Mouse (Mus musculus) neural tube, embryonic 14.5 days (tissue): ENCODE results near the gene Igfbp1. TPM values are rescaled to one million over a fixed set of nuclear protein-coding genes. Genes with fewer than 3 reads are reported as not detected.
"Not testable (repeated sequence)": the region's sequence is repeated elsewhere in the genome, so short reads cannot be mapped to it uniquely, and the experiment has no call there.

Experiments used
- ATAC-seq: fragments of 200-750 bp; cut with Nextera tagmentation; 2 replicates; pipeline ENCODE4 v1.8.0; 2017; ENCODE audit warnings: low read depth, mild to moderate bottlenecking, moderate TSS enrichment, moderate library complexity
- H3K27ac ChIP-seq: fragments of 300-500 bp; sonication (generic); 2 replicates; pipeline ENCODE4 v1.5.1; 2014; ENCODE audit warnings: low read depth, mild to moderate bottlenecking, control low read depth, low read length, moderate library complexity, mixed read lengths
- H3K27me3 ChIP-seq: fragments of 300-500 bp; sonication (generic); 2 replicates; pipeline ENCODE4 v1.6.1; 2014; ENCODE audit warnings: low read length; ENCODE audit not compliant: control insufficient read depth, insufficient read depth
- H3K36me3 ChIP-seq: fragments of 300-500 bp; sonication (generic); 2 replicates; pipeline ENCODE4 v1.6.1; 2014; ENCODE audit warnings: low read length, mixed read lengths; ENCODE audit not compliant: control insufficient read depth, insufficient read depth
- H3K4me1 ChIP-seq: fragments of 300-500 bp; sonication (generic); 2 replicates; pipeline ENCODE4 v1.6.1; 2014; ENCODE audit warnings: low read length; ENCODE audit not compliant: control insufficient read depth, insufficient read depth
- H3K4me2 ChIP-seq: fragments of 300-500 bp; sonication (generic); 2 replicates; pipeline ENCODE4 v1.6.1; 2014; ENCODE audit warnings: mild to moderate bottlenecking, low read depth, low read length, control low read depth
- H3K4me3 ChIP-seq: fragments of 300-500 bp; sonication (generic); 2 replicates; pipeline ENCODE4 v1.5.1; 2014; ENCODE audit warnings: low read depth, low read length, control low read depth, mixed read lengths
- H3K9ac ChIP-seq: fragments of 300-500 bp; sonication (generic); replicated peaks from 2 replicates; pipeline ENCODE4 v1.6.1; 2014; ENCODE audit warnings: low read depth, mild to moderate bottlenecking, control low read depth, low read length, mixed read lengths
- H3K9me3 ChIP-seq: fragments of 300-500 bp; sonication (generic); 2 replicates; pipeline ENCODE4 v1.6.1; 2016; ENCODE audit warnings: low read length; ENCODE audit not compliant: control insufficient read depth
- WGBS: fragments of 180-500 bp; shearing (Covaris S2); extraction: QIAGEN DNeasy Blood & Tissue Kit; methylation state at CpG from one replicate; pipeline ENCODE4 v1.1.7; 2014; 5-methylcytosine and 5-hydroxymethylcytosine counted together
- polyA plus RNA-seq: library from polyadenylated mRNA; unstranded; fragments of >200 nt; fragmentation: Nextera tagmentation; extraction: Ambion mirVana; gene quantifications from 2 replicates; pipeline ENCODE4 v1.2.1, GENCODE M21; 2014

Igfbp1 gene
- polyA plus RNA-seq, 1 experiment from 2014 or later, result not detected

DNA sequence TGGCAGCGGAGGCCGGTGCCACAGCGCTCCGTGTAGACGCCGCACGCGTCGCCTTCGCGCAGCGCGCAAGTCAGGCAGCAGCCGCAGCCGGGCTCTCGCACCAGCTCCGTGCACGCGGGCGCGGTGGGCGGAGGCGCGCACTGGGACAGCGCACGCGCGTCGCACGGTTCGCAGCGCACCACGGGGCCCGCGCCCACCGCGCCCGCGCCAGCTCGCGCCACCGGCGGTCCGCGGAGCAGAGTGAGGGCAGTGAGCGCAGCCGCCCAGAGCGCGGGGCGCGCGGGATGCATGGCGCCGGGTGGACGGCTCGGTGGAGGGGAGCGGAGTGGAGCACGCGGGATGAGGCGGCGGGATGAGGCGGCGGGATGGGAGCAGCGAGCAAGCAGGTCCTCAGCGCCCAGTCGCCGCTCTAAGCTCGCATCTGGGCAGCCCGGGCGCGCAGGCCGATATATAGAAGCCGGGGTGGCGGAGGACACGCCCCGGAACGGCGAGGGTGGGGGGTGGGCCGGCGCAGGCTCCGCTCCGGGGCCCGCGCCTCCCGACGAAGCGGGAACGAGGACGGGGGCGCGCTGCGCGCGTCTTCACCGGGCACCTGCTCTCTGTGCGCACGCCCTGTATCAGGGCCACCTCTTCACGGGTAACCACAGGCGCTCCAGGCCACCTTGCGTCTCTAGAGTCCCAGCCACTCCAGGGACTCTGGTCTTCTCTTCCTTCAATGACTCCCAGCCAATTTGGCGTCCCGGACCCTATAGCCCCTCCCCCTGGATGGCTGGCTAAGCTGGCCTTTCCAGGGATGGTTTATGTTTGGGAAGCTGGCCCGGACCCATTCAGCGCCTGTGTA is 16.1 kb downstream of the Igfbp1 start, which contains the start of gene Igfbp3:
TSS of gene Igfbp3 (minus strand) at position 423 of the 841 bp plus-strand sequence.
- under 1% methylated on average over 67 of the region's 104 CpGs for WGBS
- peak within 1 kb of the TSS; percentile 54 for H3K4me3 ChIP-seq
- no peaks in the 10 kb centered on the region for H3K36me3 ChIP-seq
- H3K27ac ChIP-seq, result peak within 1 kb of the TSS; percentile 76
- H3K27me3 ChIP-seq, result peaks cover 5% of the 10 kb centered on the region; the same call in 1 of the 2 replicates
- peak within 1 kb of the TSS; percentile 95 for H3K4me2 ChIP-seq
- peak within 1 kb of the TSS; percentile 72 for H3K9ac ChIP-seq
- peaks cover 21% of the 10 kb centered on the region; the same call in 1 of the 2 replicates for H3K4me1 ChIP-seq
- no peaks in the 10 kb centered on the region for H3K9me3 ChIP-seq
- peak; percentile 91 for ATAC-seq

DNA sequence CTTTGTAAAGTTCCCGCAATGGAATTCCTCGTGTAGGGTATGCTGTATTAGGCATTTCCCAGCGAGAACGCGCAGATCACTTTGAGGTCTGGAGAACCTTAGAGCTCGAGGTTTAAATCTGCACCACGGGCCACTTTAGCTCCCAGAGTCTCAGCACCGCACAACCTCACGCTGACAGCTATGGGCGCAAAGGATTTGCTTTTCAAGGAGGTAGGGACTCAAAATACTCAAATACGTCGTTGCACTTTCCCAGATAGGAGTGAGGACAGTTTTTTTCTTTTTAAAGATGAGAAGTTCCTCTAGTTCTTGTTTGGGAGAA is 16.7 kb downstream of the Igfbp1 start:
- peak overlapping the region; percentile 72 for H3K9ac ChIP-seq
- 1% methylated on average over 12 of the region's 12 CpGs for WGBS
- ATAC-seq, result no peak
- no peaks in the 10 kb centered on the region for H3K36me3 ChIP-seq
- H3K9me3 ChIP-seq, result no peaks in the 10 kb centered on the region
- H3K27ac ChIP-seq, result no peak overlapping the region
- H3K4me3 ChIP-seq, result peak overlapping the region; percentile 54
- H3K27me3 ChIP-seq, result peaks cover 5% of the 10 kb centered on the region; the same call in 1 of the 2 replicates
- H3K4me2 ChIP-seq, result peak overlapping the region; percentile 95
- peaks cover 21% of the 10 kb centered on the region; the same call in 1 of the 2 replicates for H3K4me1 ChIP-seq

DNA sequence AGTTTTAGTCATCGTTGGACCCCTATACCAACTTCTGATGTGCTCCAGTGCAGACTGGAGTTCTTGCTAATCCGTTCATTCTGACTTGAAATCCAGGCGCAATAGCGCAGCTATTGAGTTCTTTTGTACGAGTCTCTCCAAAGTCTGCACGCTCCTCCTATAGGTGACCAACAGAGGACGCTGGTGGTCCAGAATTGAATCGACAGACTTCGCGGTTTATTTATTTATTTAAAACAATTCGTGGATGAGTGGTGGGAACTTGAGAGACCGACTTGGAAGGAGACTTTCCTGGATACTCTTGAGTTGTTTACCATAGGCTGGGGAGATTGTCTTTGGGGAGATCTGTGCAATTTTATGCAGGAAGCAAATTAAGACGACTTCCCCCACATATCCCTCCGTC is 17.2 kb downstream of the Igfbp1 start:
- no peak for ATAC-seq
- no peak overlapping the region for H3K9ac ChIP-seq

DNA sequence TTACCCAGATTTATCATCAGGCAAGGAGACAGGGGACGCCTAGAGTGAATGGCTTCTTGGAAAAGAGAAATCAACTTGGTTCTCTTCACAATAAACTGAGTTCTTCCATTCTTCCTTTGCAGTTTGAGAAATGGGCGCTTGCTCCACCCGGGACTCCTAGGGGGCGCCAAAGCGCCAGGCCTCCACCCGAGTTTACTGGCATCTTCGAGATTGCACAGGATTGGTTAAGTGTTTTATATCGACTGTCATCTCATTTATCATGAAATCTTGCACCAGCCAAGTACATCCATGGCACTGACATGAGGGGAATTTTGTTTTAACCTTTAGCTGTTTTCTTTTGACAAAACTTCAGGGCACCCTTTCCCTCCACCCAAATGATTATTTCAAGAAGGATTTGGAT is 18.1 kb downstream of the Igfbp1 start:
- no peak overlapping the region for H3K4me3 ChIP-seq
- no peak overlapping the region for H3K4me2 ChIP-seq
- WGBS, result 11% methylated on average over 8 of the region's 8 CpGs
- H3K27ac ChIP-seq, result no peak overlapping the region
- peaks cover 20% of the 10 kb centered on the region; the same call in 1 of the 2 replicates for H3K4me1 ChIP-seq
- H3K9me3 ChIP-seq, result no peaks in the 10 kb centered on the region
- peaks cover 5% of the 10 kb centered on the region; the same call in 1 of the 2 replicates for H3K27me3 ChIP-seq
- no peak for ATAC-seq
- H3K36me3 ChIP-seq, result no peaks in the 10 kb centered on the region
- no peak overlapping the region for H3K9ac ChIP-seq

More for the DNA sequence above, 17.2 kb downstream of the Igfbp1 start:
- Histone ChIP-seq H3K27me3 (peaks cover 5% of the 10 kb centered on the region; the same call in 1 of the 2 replicates), H3K36me3 (no peaks in the 10 kb centered on the region), H3K27ac (no peak overlapping the region), H3K9me3 (no peaks in the 10 kb centered on the region), H3K4me3 (no peak overlapping the region), H3K4me1 (peaks cover 21% of the 10 kb centered on the region; the same call in 1 of the 2 replicates), H3K4me2 (peak overlapping the region; percentile 95)
- WGBS, result 7% methylated on average over 14 of the region's 14 CpGs

DNA sequence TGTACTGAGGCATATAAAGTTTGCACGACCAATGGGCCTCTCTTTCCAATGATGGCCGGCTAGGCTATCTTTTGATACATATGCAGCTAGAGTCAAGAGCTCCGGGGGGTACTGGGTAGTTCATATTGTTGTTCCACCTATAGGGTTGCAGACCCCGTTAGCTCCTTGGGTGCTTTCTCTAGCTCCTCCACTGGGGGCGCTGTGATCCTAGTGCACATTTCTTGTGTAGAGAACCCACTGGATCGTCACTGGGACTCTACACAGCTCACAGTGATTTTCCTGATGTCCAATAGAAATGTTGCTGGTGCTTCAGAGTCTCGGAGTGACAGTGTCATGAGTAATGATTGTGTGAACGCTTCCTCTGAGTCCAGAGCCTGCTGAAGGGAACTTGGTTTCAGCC is 24.2 kb downstream of the Igfbp1 start:
- WGBS, result 78% methylated on average over 8 of the region's 8 CpGs
- H3K36me3 ChIP-seq, H3K4me1 ChIP-seq: not testable (repeated sequence)

DNA sequence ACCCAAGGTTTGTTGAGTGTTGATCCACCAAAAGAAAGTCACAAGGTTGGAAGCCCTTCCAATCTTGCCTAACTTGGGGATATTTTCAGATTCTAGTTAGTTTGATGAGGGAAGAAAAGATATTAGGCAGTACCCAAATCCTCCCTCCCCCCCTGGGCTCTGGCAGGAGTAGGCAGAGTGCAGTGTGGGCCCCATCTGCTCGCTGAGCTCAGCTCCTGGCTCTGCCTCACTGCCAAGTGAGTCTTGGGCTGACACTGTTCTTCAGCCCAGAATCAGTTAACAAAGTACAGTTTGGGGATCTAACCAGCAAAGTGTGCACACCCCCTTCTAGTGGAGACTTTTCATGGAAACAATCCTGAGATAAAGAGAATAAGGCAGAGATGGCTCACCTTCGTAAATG is 28.6 kb downstream of the Igfbp1 start:
- Histone ChIP-seq H3K4me3 (no peak overlapping the region), H3K9ac (no peak overlapping the region), H3K36me3 (no peaks in the 10 kb centered on the region), H3K27me3 (no peaks in the 10 kb centered on the region), H3K4me1 (no peaks in the 10 kb centered on the region), H3K4me2 (no peak overlapping the region), H3K27ac (no peak overlapping the region), H3K9me3 (no peaks in the 10 kb centered on the region)
- 74% methylated on average over 2 of the region's 2 CpGs for WGBS
- no peak; the same call in 1 of the 2 replicates for ATAC-seq

More for the DNA sequence above, 24.2 kb downstream of the Igfbp1 start:
- not testable (repeated sequence) for H3K4me3 ChIP-seq, H3K9ac ChIP-seq, H3K4me2 ChIP-seq, ATAC-seq, H3K9me3 ChIP-seq, H3K27ac ChIP-seq, H3K27me3 ChIP-seq

DNA sequence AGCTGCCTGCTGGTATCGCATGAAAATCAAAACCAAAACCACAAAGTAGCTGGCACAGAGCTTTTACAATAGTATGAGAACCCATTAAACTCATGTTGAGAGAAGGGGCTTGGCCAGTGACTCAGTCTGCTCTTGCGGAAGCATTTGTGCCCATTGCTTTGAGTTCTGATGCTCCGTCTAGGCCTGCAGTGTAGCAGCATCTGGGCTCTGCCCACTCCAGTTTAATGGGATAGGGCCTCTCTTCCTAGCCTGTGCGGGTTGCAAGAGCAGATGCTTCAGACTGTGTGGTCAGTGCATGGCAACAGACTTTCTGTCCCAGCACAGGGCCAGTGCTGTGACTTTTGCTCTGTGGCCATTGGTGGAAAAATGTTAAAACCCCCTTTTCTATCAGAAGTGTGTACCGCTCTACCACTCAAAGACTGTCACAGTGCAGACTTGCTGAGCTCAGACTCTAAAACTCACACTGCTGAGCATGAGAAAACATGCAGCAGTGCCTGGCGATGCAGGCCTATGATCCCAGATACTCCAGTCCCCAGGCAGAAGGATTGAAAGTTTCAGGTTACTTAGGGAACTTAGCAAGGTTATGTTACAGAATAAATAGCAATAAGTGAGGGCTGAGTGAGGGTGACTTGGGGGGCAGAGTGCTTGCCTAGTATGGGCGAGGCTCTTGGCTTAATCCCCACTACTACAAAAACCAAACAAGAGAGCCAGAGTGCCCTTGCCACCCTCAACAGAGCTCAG is 29.4 kb downstream of the Igfbp1 start:
- Histone ChIP-seq H3K4me2 (no peak overlapping the region), H3K4me1 (no peaks in the 10 kb centered on the region), H3K4me3 (no peak overlapping the region), H3K27ac (no peak overlapping the region), H3K9me3 (no peaks in the 10 kb centered on the region), H3K27me3 (no peaks in the 10 kb centered on the region), H3K36me3 (no peaks in the 10 kb centered on the region), H3K9ac (no peak overlapping the region)
- ATAC-seq, result no peak
- WGBS, result 86% methylated on average over 7 of the region's 7 CpGs

DNA sequence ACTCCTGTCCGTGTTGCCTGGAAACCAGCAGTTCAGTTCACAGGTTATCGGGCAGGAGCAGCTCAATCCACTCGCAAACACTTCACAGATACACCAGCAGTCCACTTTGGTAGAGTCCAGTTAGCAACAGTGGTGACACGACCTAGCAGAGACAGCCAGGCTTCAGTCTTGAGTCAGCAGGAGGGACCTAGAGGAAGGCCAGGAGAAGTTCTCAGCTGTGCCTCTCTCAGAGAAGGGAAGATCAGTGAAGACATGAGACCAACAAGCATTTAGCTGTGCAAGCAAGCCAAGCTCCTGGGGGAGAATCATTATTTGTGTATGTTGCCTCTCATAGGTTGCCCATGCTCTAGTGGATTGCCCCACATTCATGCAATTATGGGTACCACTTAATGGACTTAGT is 30.5 kb downstream of the Igfbp1 start:
- Histone ChIP-seq H3K4me2 (no peak overlapping the region), H3K9ac (no peak overlapping the region), H3K9me3 (no peaks in the 10 kb centered on the region), H3K36me3 (no peaks in the 10 kb centered on the region), H3K27me3 (no peaks in the 10 kb centered on the region), H3K4me1 (no peaks in the 10 kb centered on the region), H3K27ac (no peak overlapping the region), H3K4me3 (no peak overlapping the region)
- 94% methylated on average over 4 of the region's 4 CpGs for WGBS
- ATAC-seq, result no peak

DNA sequence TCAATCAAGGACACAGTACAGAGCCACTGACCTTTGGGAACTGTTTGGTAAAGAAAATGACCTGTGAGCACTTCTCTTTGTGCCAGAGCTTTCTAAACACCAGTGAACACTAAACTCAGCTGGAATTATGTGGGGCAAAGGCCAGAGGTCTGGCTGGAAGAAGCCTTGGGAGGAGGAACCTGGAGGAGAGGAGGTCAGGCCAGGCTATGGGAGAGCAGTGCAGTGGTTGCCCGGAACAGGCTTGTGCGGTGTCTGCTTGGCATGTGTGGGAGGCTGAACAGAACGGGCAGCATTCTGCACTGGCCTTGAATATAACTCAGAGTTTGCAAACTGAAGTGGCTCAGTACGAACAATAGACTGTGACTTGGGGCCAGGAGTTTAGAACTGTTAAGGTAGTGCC is 32.4 kb downstream of the Igfbp1 start:
- WGBS, result 87% methylated on average over 4 of the region's 4 CpGs

More for the DNA sequence above, 32.4 kb downstream of the Igfbp1 start:
- no peak for ATAC-seq
- H3K9me3 ChIP-seq, result no peaks in the 10 kb centered on the region
- H3K9ac ChIP-seq, result no peak overlapping the region
- no peaks in the 10 kb centered on the region for H3K27me3 ChIP-seq
- no peaks in the 10 kb centered on the region for H3K4me1 ChIP-seq
- no peak overlapping the region for H3K4me3 ChIP-seq
- no peaks in the 10 kb centered on the region for H3K36me3 ChIP-seq
- H3K4me2 ChIP-seq, result no peak overlapping the region
- H3K27ac ChIP-seq, result no peak overlapping the region
